Mouse (Mus musculus): ENCODE measurements around the gene Herc6. TPM values are rescaled to one million over a fixed set of nuclear protein-coding genes. Genes with fewer than 3 reads are reported as not detected.

Gene Herc6
- polyA plus RNA-seq, 1 experiment from 2014 or later: 3.8 TPM

DNA sequence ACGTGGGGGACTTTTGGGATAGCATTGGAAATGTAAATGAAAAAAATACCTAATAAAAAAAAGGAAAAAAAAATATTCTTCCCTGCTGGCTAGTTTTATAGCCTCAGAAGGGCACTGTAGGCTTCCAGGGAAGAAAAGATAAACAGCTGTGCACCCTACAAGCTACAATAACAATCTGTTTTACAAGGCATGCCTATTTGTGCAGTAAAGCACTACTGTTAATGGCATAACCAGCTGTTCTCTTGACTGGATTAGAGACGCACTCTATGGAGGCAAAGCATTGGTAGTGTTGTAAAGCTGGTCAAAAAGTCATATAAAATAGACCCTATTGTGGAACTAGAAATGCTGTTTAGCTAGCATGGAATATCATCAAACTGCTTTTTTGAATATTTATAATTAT is 35.0 kb downstream of the Herc6 start:
- Histone ChIP-seq H3K9me3 (ENCODE audit: control insufficient read depth, low read length) (no peaks in the 10 kb centered on the region), H3K36me3 (ENCODE audit: control insufficient read depth, insufficient read depth, low read length) (no peaks in the 10 kb centered on the region), H3K4me2 (ENCODE audit: low read depth, low read length) (no peak overlapping the region), H3K27ac (ENCODE audit: low read length) (no peak overlapping the region), H3K4me1 (replicated peaks; ENCODE audit: control insufficient read depth, insufficient read depth, low read length) (no peaks in the 10 kb centered on the region), H3K9ac (ENCODE audit: low read length) (no peak overlapping the region), H3K27me3 (ENCODE audit: control insufficient read depth, insufficient read depth, low read depth, low read length) (no peaks in the 10 kb centered on the region), H3K4me3 (ENCODE audit: low read length) (no peak overlapping the region)
- WGBS: 82% methylated on average over 2 of the region's 2 CpGs
- no peak for ATAC-seq (ENCODE audit: low read depth)

DNA sequence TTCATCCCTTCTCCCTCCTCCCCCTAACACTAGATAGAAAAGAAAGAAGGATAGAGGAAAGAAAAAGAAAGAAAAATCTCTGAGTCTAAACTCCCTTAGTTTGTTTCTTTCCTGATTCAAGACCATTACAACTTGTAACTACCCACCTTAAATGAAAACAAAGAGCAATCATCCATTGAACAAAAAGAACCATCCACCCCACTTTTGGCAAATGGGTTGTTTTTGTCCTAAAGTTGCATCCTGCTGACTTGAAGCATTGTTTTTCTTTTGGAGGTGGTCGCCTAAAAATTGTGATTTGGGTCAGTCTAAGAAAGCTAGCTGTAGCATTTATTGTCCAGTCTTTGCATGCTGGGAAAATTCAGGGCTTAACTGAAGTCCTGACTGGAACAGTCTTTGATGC is 58.7 kb downstream of the Herc6 start:
- no peaks in the 10 kb centered on the region for H3K36me3 ChIP-seq (ENCODE audit: control insufficient read depth, insufficient read depth, low read length)
- H3K4me3 ChIP-seq (ENCODE audit: low read length): no peak overlapping the region
- no peak overlapping the region for H3K9ac ChIP-seq (ENCODE audit: low read length)
- H3K27me3 ChIP-seq (ENCODE audit: control insufficient read depth, insufficient read depth, low read depth, low read length): no peaks in the 10 kb centered on the region
- H3K4me1 ChIP-seq (replicated peaks; ENCODE audit: control insufficient read depth, insufficient read depth, low read length): peaks cover 5% of the 10 kb centered on the region
- no peaks in the 10 kb centered on the region for H3K9me3 ChIP-seq (ENCODE audit: control insufficient read depth, low read length)
- WGBS: 57% methylated on average over 1 of the region's 1 CpGs
- H3K27ac ChIP-seq (ENCODE audit: low read length): no peak overlapping the region
- no peak overlapping the region for H3K4me2 ChIP-seq (ENCODE audit: low read depth, low read length)
- no peak for ATAC-seq (ENCODE audit: low read depth)

- no peaks in the 10 kb centered on the region for H3K27me3 ChIP-seq (ENCODE audit: control insufficient read depth, insufficient read depth, low read depth, low read length)
- no peaks in the 10 kb centered on the region for H3K36me3 ChIP-seq (ENCODE audit: control insufficient read depth, insufficient read depth, low read length)
- H3K4me2 ChIP-seq (ENCODE audit: low read depth, low read length): no peak overlapping the region; the same call in 1 of the 2 replicates
- 10% methylated on average over 4 of the region's 4 CpGs for WGBS
- peak; percentile 93 for ATAC-seq (ENCODE audit: low read depth)
- H3K4me1 ChIP-seq (replicated peaks; ENCODE audit: control insufficient read depth, insufficient read depth, low read length): peaks cover 5% of the 10 kb centered on the region
- H3K4me3 ChIP-seq (ENCODE audit: low read length): no peak overlapping the region
- no peak overlapping the region for H3K27ac ChIP-seq (ENCODE audit: low read length)
- no peaks in the 10 kb centered on the region for H3K9me3 ChIP-seq (ENCODE audit: control insufficient read depth, low read length)
- no peak overlapping the region for H3K9ac ChIP-seq (ENCODE audit: low read length)
These were observed 61.0 kb downstream of the Herc6 start for GRCm38 (mm10) chr6:57641789-57642188.

- no peaks in the 10 kb centered on the region for H3K4me1 ChIP-seq (replicated peaks; ENCODE audit: control insufficient read depth, insufficient read depth, low read length)
- WGBS: 46% methylated on average over 1 of the region's 1 CpGs
- ATAC-seq (ENCODE audit: low read depth): no peak
- H3K27me3 ChIP-seq (ENCODE audit: control insufficient read depth, insufficient read depth, low read depth, low read length): no peaks in the 10 kb centered on the region
- no peak overlapping the region for H3K4me3 ChIP-seq (ENCODE audit: low read length)
- no peak overlapping the region for H3K9ac ChIP-seq (ENCODE audit: low read length)
- H3K4me2 ChIP-seq (ENCODE audit: low read depth, low read length): no peak overlapping the region
- H3K27ac ChIP-seq (ENCODE audit: low read length): no peak overlapping the region
- H3K36me3 ChIP-seq (ENCODE audit: control insufficient read depth, insufficient read depth, low read length): no peaks in the 10 kb centered on the region
- H3K9me3 ChIP-seq (ENCODE audit: control insufficient read depth, low read length): no peaks in the 10 kb centered on the region
These were observed 66.5 kb downstream of the Herc6 start for GRCm38 (mm10) chr6:57647256-57647655.

DNA sequence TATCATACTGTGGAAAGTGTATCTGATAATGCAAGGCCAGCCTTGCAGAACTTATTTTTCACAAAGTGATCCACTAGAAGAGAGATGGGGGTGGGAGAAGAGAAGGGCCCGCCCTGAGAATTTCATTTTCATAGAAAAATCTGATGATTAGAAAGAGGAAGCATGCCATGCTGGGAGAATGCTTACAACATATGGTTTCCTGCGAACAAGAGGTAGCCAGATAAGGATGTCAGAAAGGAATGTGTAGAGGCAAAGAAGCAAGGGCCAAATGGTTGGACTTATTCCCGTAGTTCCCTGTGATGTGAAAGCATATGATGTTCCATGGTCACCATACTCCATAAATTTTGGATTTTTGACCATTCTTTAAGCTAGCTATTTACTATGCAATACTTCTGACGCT is 80.5 kb downstream of the Herc6 start:
- no peak overlapping the region for H3K9ac ChIP-seq (ENCODE audit: low read length)
- no peaks in the 10 kb centered on the region for H3K27me3 ChIP-seq (ENCODE audit: control insufficient read depth, insufficient read depth, low read depth, low read length)
- no peak overlapping the region for H3K4me3 ChIP-seq (ENCODE audit: low read length)
- no peaks in the 10 kb centered on the region for H3K4me1 ChIP-seq (replicated peaks; ENCODE audit: control insufficient read depth, insufficient read depth, low read length)
- no peak for ATAC-seq (ENCODE audit: low read depth)
- H3K4me2 ChIP-seq (ENCODE audit: low read depth, low read length): no peak overlapping the region
- H3K36me3 ChIP-seq (ENCODE audit: control insufficient read depth, insufficient read depth, low read length): no peaks in the 10 kb centered on the region
- no peaks in the 10 kb centered on the region for H3K9me3 ChIP-seq (ENCODE audit: control insufficient read depth, low read length)
- WGBS: 46% methylated on average over 4 of the region's 4 CpGs
- no peak overlapping the region for H3K27ac ChIP-seq (ENCODE audit: low read length)

GRCm38 (mm10) chr6:57684156-57684555 is 103.4 kb downstream of the Herc6 start:
- no peaks in the 10 kb centered on the region for H3K4me1 ChIP-seq (replicated peaks; ENCODE audit: control insufficient read depth, insufficient read depth, low read length)
- no peak overlapping the region for H3K9ac ChIP-seq (ENCODE audit: low read length)
- 89% methylated on average over 1 of the region's 1 CpGs for WGBS
- ATAC-seq (ENCODE audit: low read depth): no peak
- no peaks in the 10 kb centered on the region for H3K9me3 ChIP-seq (ENCODE audit: control insufficient read depth, low read length)
- H3K36me3 ChIP-seq (ENCODE audit: control insufficient read depth, insufficient read depth, low read length): peaks cover 25% of the 10 kb centered on the region
- H3K27ac ChIP-seq (ENCODE audit: low read length): no peak overlapping the region
- H3K4me3 ChIP-seq (ENCODE audit: low read length): no peak overlapping the region
- no peak overlapping the region for H3K4me2 ChIP-seq (ENCODE audit: low read depth, low read length)
- H3K27me3 ChIP-seq (ENCODE audit: control insufficient read depth, insufficient read depth, low read depth, low read length): no peaks in the 10 kb centered on the region

GRCm38 (mm10) chr6:57691467-57692261 is 110.9 kb downstream of the Herc6 start, which contains the start of gene Pyurf:
Gene Pyurf (minus strand): TSS chr6:57692078.
- Histone ChIP-seq H3K27ac (ENCODE audit: low read length) (peak within 1 kb of the TSS; percentile 98), H3K36me3 (ENCODE audit: control insufficient read depth, insufficient read depth, low read length) (peaks cover 21% of the 10 kb centered on the region), H3K4me3 (ENCODE audit: low read length) (peak within 1 kb of the TSS; percentile 87), H3K9me3 (ENCODE audit: control insufficient read depth, low read length) (no peaks in the 10 kb centered on the region), H3K4me2 (ENCODE audit: low read depth, low read length) (peak within 1 kb of the TSS; percentile 75), H3K27me3 (ENCODE audit: control insufficient read depth, insufficient read depth, low read depth, low read length) (no peaks in the 10 kb centered on the region), H3K9ac (ENCODE audit: low read length) (peak within 1 kb of the TSS; percentile 87), H3K4me1 (replicated peaks; ENCODE audit: control insufficient read depth, insufficient read depth, low read length) (peaks cover 4% of the 10 kb centered on the region)
- 1% methylated on average over 42 of the region's 52 CpGs for WGBS
- peak; percentile 99 for ATAC-seq (ENCODE audit: low read depth)

- Histone ChIP-seq H3K4me2 (ENCODE audit: low read depth, low read length) (no peak overlapping the region), H3K36me3 (ENCODE audit: control insufficient read depth, insufficient read depth, low read length) (peaks cover 13% of the 10 kb centered on the region), H3K27me3 (ENCODE audit: control insufficient read depth, insufficient read depth, low read depth, low read length) (no peaks in the 10 kb centered on the region), H3K4me1 (replicated peaks; ENCODE audit: control insufficient read depth, insufficient read depth, low read length) (peaks cover 4% of the 10 kb centered on the region), H3K9me3 (ENCODE audit: control insufficient read depth, low read length) (no peaks in the 10 kb centered on the region), H3K9ac (ENCODE audit: low read length) (no peak overlapping the region), H3K4me3 (ENCODE audit: low read length) (no peak overlapping the region), H3K27ac (ENCODE audit: low read length) (no peak overlapping the region)
- 77% methylated on average over 3 of the region's 3 CpGs for WGBS
- ATAC-seq (ENCODE audit: low read depth): no peak
These were observed 112.3 kb downstream of the Herc6 start for GRCm38 (mm10) chr6:57693116-57693515.

DNA sequence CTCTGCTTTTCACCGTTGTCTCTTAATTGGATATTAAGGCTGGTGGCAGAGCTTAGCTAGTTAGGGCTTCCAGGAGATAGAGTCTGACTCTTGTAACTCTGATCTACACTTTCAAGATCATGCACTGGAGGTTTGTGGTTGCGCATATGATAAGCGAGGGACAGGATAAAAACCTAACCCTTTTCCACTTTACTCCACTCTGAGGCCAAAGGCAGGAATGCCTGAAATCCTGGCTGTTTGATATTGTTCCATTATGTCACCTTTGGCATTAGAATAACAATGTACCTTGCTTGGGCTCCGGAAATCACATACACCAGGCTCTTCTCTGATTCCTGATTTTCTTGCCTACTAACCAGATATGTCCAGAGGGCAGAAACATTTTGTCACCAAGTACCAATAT is 120.9 kb downstream of the Herc6 start:
- Histone ChIP-seq H3K36me3 (ENCODE audit: control insufficient read depth, insufficient read depth, low read length) (no peaks in the 10 kb centered on the region), H3K4me1 (replicated peaks; ENCODE audit: control insufficient read depth, insufficient read depth, low read length) (peaks cover 4% of the 10 kb centered on the region; the same call in 1 of the 2 replicates), H3K4me3 (ENCODE audit: low read length) (no peak overlapping the region), H3K4me2 (ENCODE audit: low read depth, low read length) (peak overlapping the region; percentile 81), H3K27ac (ENCODE audit: low read length) (no peak overlapping the region), H3K27me3 (ENCODE audit: control insufficient read depth, insufficient read depth, low read depth, low read length) (no peaks in the 10 kb centered on the region), H3K9ac (ENCODE audit: low read length) (no peak overlapping the region), H3K9me3 (ENCODE audit: control insufficient read depth, low read length) (no peaks in the 10 kb centered on the region)
- 67% methylated on average over 4 of the region's 4 CpGs for whole genome bisulfite sequencing
- no peak for ATAC-seq (ENCODE audit: low read depth)

Data from lung, embryonic 16.5 days (tissue).